Mouse (Mus musculus) forebrain, embryonic 15.5 days (tissue): Measurements from ENCODE around the gene Crhr1. TPM values are rescaled to one million over a fixed set of nuclear protein-coding genes. Genes with fewer than 3 reads are reported as not detected.

ENCODE experiments used
- ATAC-seq: fragments of 200-750 bp; cut with Nextera tagmentation; replicated peaks from 2 replicates; pipeline ENCODE4 v1.8.0; 2017; ENCODE audit warnings: mild to moderate bottlenecking, moderate TSS enrichment, moderate library complexity
- H3K27ac ChIP-seq: fragments of 300-500 bp; sonication (generic); replicated peaks from 2 replicates; pipeline ENCODE4 v1.5.1; 2015; ENCODE audit warnings: mild to moderate bottlenecking, inconsistent platforms
- H3K27me3 ChIP-seq: fragments of 300-500 bp; sonication (generic); 2 replicates; pipeline ENCODE4 v1.6.1; 2015; ENCODE audit warnings: inconsistent platforms
- H3K36me3 ChIP-seq: fragments of 300-500 bp; sonication (generic); 2 replicates; pipeline ENCODE4 v1.6.1; 2015; ENCODE audit warnings: mild to moderate bottlenecking, inconsistent platforms
- H3K4me1 ChIP-seq: fragments of 300-500 bp; sonication (generic); 2 replicates; pipeline ENCODE4 v1.6.1; 2015; ENCODE audit warnings: inconsistent platforms
- H3K4me2 ChIP-seq: fragments of 300-500 bp; sonication (generic); replicated peaks from 2 replicates; pipeline ENCODE4 v1.6.1; 2015; ENCODE audit warnings: mild to moderate bottlenecking, inconsistent platforms
- H3K4me3 ChIP-seq: fragments of 300-500 bp; sonication (generic); 2 replicates; pipeline ENCODE4 v1.5.1; 2015; ENCODE audit warnings: mild to moderate bottlenecking, inconsistent platforms
- H3K9ac ChIP-seq: fragments of 300-500 bp; sonication (generic); replicated peaks from 2 replicates; pipeline ENCODE4 v1.6.1; 2015; ENCODE audit warnings: mild to moderate bottlenecking, inconsistent platforms
- H3K9me3 ChIP-seq: fragments of 300-500 bp; sonication (generic); 2 replicates; pipeline ENCODE4 v1.6.1; 2016; ENCODE audit warnings: inconsistent platforms
- WGBS: fragments of 180-500 bp; shearing (Covaris S2); methylation state at CpG from one replicate; pipeline ENCODE4 v1.1.7; 2015; ENCODE audit warnings: mixed read lengths; 5-methylcytosine and 5-hydroxymethylcytosine counted together
- polyA plus RNA-seq: library from polyadenylated mRNA; unstranded; fragments of >200 nt; fragmentation: Nextera tagmentation; extraction: Ambion mirVana; gene quantifications from 2 replicates; pipeline ENCODE4 v1.2.1, GENCODE M21; 2015

The Crhr1 gene
- polyA plus RNA-seq, 1 experiment from 2014 or later, result 4.2 TPM

DNA sequence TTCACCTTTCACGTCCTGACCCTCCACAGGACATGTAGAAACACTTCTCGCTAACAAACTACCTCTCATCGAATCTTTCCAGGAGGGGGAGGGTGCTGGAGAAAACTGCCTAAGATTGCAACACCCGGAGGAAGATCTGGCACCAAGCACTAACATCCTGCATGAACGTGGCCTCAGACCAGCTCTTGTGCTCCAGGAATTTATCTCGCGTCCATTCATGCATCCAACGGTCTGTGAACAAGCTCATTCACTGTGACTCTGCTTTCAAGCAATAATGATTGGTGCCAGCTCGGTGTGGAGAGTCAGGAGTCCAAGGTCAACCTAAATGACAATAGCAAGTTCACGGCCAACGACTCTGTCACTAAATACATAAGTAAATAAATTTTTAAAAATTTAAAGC lies 20.8 kb upstream of the Crhr1 start:
- 63% methylated on average over 11 of the region's 11 CpGs for WGBS

DNA sequence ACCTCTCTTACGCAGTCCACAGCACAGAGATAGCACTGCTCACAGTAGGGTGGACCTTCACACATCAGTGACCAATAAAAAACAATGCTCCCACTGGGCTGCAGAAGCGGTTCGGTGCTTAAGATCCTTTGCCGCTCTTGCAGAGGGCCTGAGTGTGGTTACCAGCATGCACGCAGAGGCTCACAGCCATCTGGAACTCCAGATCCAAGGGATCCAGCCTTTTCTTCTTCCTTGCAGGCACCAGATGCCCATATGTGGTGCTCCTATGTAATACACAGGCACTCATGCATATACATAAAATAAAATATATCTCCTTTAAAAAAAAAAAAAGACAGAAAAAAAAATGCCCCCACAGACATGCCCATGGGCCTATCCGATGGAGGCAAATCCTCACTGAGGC lies 19.0 kb upstream of the Crhr1 start:
- 38% methylated on average over 6 of the region's 6 CpGs for WGBS

More for the DNA sequence above, 20.8 kb upstream of the Crhr1 start:
- no peak overlapping the region for H3K4me2 ChIP-seq
- H3K9me3 ChIP-seq, result no peaks in the 10 kb centered on the region
- ATAC-seq, result no peak
- H3K9ac ChIP-seq, result no peak overlapping the region
- no peak overlapping the region for H3K27ac ChIP-seq
- H3K4me3 ChIP-seq, result no peak overlapping the region
- no peaks in the 10 kb centered on the region for H3K27me3 ChIP-seq
- no peaks in the 10 kb centered on the region for H3K36me3 ChIP-seq
- H3K4me1 ChIP-seq, result peaks cover 21% of the 10 kb centered on the region

DNA sequence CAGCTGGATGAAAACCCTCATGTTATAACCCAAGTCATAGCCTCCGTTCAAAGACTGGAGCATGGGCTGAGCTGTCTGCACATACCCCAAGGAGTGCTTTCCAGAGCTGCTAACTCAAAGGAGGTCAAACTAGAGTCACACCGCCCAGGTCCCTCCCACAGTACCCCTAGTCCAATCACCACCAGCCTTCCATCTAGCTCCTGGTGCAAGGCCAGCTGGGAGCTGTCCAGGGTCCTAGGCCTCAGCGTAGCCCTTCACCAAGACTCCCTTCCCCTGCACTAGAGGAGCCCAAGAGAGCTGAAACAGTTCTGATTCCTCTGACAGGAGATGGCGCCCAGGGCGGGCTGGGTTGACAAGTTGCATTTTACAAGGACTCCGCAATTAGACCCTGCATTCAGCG lies 18.0 kb upstream of the Crhr1 start:
- Histone ChIP-seq H3K27ac (no peak overlapping the region), H3K9ac (no peak overlapping the region), H3K9me3 (no peaks in the 10 kb centered on the region), H3K4me3 (no peak overlapping the region), H3K27me3 (no peaks in the 10 kb centered on the region), H3K36me3 (no peaks in the 10 kb centered on the region), H3K4me2 (no peak overlapping the region), H3K4me1 (0 out of 2 replicates have a peak, but pooled peaks cover 11% of the 10 kb centered on the region)
- WGBS, result 4% methylated on average over 7 of the region's 7 CpGs
- peak; percentile 46 for ATAC-seq

More for the DNA sequence above, 19.0 kb upstream of the Crhr1 start:
- Histone ChIP-seq H3K27me3 (no peaks in the 10 kb centered on the region), H3K4me3 (no peak overlapping the region), H3K36me3 (no peaks in the 10 kb centered on the region), H3K27ac (no peak overlapping the region), H3K4me1 (0 out of 2 replicates have a peak, but pooled peaks cover 11% of the 10 kb centered on the region), H3K4me2 (no peak overlapping the region), H3K9me3 (no peaks in the 10 kb centered on the region), H3K9ac (no peak overlapping the region)
- no peak for ATAC-seq

DNA sequence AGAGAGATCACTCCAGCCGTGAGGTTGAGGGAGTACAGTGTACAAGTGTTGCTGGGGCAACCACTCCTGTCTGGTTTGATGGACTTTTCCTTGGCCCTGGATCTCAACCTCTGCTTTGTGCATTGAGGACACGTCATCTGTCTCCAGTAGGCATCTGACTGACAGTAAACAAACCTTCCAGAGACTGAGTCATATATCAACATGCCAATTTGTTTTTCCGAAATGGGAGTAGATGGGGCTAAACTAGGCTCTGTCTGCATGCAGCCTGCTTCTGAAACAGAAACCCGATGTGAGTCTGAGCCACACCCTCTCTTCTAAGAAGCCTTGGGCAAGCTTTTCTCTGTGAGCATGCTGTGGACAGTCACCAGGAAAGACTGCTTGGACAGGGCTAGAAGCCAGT lies 14.3 kb upstream of the Crhr1 start:
- no peak overlapping the region for H3K4me3 ChIP-seq
- H3K4me2 ChIP-seq, result no peak overlapping the region
- no peak for ATAC-seq
- H3K27ac ChIP-seq, result no peak overlapping the region
- no peaks in the 10 kb centered on the region for H3K27me3 ChIP-seq
- no peaks in the 10 kb centered on the region for H3K9me3 ChIP-seq
- 58% methylated on average over 4 of the region's 4 CpGs for WGBS
- H3K4me1 ChIP-seq, result 0 out of 2 replicates have a peak, but pooled peaks cover 11% of the 10 kb centered on the region
- H3K36me3 ChIP-seq, result no peaks in the 10 kb centered on the region
- H3K9ac ChIP-seq, result no peak overlapping the region

DNA sequence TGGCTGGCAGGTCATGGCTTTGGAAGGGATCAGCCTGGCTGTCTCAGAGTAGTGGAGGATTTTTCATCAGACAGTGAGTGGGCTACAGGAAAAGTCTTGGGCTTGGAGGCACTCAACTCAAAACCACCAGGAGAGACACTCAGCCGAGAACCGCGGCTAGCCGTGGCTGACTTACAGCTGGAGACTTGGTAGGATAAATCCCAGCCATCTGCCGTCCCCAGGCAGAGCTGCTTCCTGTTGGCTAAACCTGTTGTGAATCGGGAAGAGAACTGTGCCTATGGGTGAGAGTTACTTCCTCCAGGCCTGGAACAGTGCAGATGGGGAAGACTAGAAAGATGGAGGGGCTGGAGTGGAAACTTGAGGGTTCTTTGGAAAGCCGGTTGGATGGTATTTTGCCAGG lies 9.7 kb upstream of the Crhr1 start:
- no peak overlapping the region for H3K9ac ChIP-seq
- no peak overlapping the region for H3K4me3 ChIP-seq
- 75% methylated on average over 7 of the region's 7 CpGs for WGBS
- no peak overlapping the region for H3K4me2 ChIP-seq
- no peaks in the 10 kb centered on the region for H3K27me3 ChIP-seq
- no peaks in the 10 kb centered on the region for H3K36me3 ChIP-seq
- no peaks in the 10 kb centered on the region for H3K9me3 ChIP-seq
- H3K27ac ChIP-seq, result no peak overlapping the region
- H3K4me1 ChIP-seq, result peaks cover 6% of the 10 kb centered on the region; the same call in 1 of the 2 replicates
- no peak for ATAC-seq

DNA sequence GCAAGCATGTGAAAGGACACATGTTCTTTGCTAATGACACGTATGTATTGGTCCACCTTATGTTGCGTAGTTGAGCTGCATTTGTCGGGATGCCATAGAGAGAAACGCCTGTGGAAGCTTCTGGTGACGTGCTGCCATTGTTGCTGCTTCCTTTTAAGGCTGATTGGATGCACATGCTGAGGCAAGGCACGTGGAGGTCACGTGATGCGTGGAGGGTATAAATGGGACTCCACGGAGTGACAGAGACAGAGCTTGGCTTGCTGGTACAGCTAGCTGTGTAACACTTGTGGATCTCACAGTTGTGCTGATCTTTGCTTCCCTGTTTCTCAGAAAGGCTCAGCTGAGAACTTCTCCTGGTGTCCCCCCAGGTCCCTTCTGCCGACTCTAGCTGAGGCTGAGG lies 9.2 kb upstream of the Crhr1 start:
- no peaks in the 10 kb centered on the region for H3K9me3 ChIP-seq
- 81% methylated on average over 10 of the region's 10 CpGs for WGBS
- no peaks in the 10 kb centered on the region for H3K36me3 ChIP-seq
- H3K27ac ChIP-seq, result no peak overlapping the region
- no peak overlapping the region for H3K9ac ChIP-seq
- H3K4me1 ChIP-seq, result peaks cover 6% of the 10 kb centered on the region; the same call in 1 of the 2 replicates
- H3K4me3 ChIP-seq, result no peak overlapping the region
- H3K27me3 ChIP-seq, result no peaks in the 10 kb centered on the region
- ATAC-seq, result no peak
- H3K4me2 ChIP-seq, result no peak overlapping the region

DNA sequence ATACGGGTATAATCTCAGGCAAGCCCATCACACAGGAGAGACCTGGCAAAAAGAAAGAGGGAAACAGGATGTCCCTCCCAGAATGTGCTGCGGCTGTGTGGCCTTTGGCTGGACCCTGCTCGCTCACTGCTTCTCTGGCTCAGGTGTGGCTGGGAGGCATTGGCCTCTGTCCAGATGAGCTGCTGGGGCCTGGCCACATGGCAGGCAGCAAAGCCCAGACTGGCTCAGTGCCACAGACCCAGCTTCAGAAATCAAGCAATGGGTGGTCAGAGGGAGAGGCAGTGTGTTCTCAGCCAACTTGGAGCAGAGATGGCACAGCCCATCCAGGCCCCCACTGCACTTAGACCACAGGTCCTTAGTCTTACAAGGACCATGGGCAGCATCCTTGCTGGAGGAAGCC lies 8.1 kb upstream of the Crhr1 start:
- Histone ChIP-seq H3K4me3 (no peak overlapping the region), H3K27ac (no peak overlapping the region), H3K9ac (no peak overlapping the region), H3K4me2 (no peak overlapping the region), H3K27me3 (no peaks in the 10 kb centered on the region), H3K4me1 (peaks cover 6% of the 10 kb centered on the region; the same call in 1 of the 2 replicates), H3K36me3 (no peaks in the 10 kb centered on the region), H3K9me3 (no peaks in the 10 kb centered on the region)
- WGBS, result 56% methylated on average over 3 of the region's 3 CpGs
- no peak for ATAC-seq

DNA sequence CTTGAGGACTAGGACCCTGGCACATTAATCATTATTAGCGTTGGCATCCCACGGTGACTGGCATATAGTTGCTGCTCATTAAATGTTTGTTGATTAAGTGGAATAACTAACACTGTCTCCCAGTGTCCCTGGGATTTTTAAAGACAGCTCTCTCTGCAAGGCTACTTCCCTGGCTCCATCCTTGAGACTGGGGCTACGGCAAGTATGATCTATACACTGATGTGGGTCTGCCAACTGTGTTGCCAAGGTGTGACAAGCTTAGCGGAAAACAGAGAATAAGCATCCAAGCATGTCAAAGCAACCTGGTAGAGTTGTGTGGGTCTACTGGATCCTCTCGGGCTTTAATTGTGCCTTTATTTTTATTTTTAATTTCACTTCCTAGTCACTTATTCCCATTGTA lies 3.2 kb upstream of the Crhr1 start:
- 53% methylated on average over 5 of the region's 5 CpGs for WGBS
- H3K9ac ChIP-seq, result no peak overlapping the region
- no peak overlapping the region for H3K4me3 ChIP-seq
- H3K4me2 ChIP-seq, result no peak overlapping the region
- no peak overlapping the region for H3K27ac ChIP-seq
- H3K36me3 ChIP-seq, result no peaks in the 10 kb centered on the region
- no peaks in the 10 kb centered on the region for H3K9me3 ChIP-seq
- no peak for ATAC-seq
- H3K27me3 ChIP-seq, result peaks cover 39% of the 10 kb centered on the region
- peaks cover 28% of the 10 kb centered on the region for H3K4me1 ChIP-seq

DNA sequence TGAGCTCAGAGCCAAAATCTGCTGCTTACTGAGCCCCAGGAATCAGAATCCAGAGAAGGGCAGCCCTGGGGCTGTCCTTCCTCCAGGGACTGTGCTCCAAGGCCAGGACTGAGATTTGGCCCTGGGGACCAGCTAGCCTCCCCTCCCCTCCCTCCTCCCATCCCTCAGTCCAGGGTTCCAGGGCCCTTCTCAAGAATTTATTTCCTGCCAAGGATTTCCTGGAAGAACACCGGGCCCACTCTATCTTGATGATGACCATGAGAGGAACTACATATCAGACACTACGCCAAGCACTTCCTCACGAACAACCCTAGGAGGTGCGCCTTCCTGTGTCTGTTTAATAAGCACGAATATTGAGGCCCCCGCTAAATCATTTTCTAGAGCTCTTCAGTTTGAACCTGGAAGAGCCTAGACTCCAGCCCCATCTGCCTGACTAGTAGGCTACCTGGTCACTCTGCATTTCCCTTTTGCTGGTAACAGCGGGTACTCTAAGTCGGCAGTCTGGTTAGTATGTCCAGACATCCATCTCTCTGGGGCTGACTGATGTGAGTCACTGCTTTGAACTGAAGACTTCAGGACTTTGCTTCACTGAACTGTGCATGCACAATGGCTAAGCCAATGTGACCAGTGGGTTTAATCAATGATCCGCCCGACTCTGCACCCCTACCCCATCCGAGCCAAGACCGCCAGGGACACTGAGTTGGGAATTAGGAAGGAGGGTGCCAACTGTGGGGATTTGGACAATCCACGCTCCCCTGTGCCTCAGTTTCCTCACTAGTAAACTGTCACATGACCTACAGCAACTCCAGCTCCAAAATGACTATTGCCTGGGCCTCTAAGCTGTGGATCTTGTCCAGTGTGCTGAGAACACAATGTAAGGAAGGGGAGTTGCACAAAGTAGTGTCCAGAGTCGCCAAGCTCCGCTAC lies 1.7 kb upstream of the Crhr1 start:
- H3K36me3 ChIP-seq, result no peaks in the 10 kb centered on the region
- 0 out of 2 replicates have a peak overlapping the region, but pooled peaks have one; percentile 98 for H3K4me2 ChIP-seq
- H3K27ac ChIP-seq, result no peak overlapping the region
- H3K9ac ChIP-seq, result no peak overlapping the region
- H3K4me3 ChIP-seq, result no peak overlapping the region
- 76% methylated on average over 15 of the region's 15 CpGs for WGBS
- H3K27me3 ChIP-seq, result peaks cover 53% of the 10 kb centered on the region
- ATAC-seq, result no peak
- H3K4me1 ChIP-seq, result peaks cover 23% of the 10 kb centered on the region
- no peaks in the 10 kb centered on the region for H3K9me3 ChIP-seq

DNA sequence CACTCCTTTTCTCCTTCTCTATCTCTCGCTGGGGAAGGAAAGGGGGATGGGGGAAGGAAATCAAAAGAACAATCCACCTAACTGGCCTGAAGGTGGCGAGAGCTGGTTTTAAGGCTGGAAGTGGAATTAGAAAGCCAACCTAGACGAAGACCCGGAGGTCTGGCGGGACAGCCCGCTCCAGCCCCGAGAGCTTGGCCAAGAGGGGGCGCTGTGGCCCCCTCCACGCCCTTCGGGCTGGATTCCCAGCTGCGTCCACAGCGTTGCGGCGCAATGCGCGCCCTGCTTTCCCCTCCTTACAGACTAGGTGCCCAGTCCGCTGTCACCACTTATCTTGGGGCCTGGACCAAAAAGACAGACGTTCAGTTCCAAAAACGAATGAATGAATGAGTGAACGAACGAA lies 899 bp upstream of the Crhr1 start:
- Histone ChIP-seq H3K9me3 (no peaks in the 10 kb centered on the region), H3K4me1 (peaks cover 23% of the 10 kb centered on the region), H3K4me2 (peak overlapping the region; percentile 98), H3K9ac (peak overlapping the region; percentile 76), H3K27me3 (peaks cover 58% of the 10 kb centered on the region), H3K36me3 (no peaks in the 10 kb centered on the region), H3K27ac (no peak overlapping the region), H3K4me3 (peak overlapping the region; percentile 77)
- 2% methylated on average over 21 of the region's 21 CpGs for WGBS
- peak; percentile 24; the same call in 1 of the 2 replicates for ATAC-seq

DNA sequence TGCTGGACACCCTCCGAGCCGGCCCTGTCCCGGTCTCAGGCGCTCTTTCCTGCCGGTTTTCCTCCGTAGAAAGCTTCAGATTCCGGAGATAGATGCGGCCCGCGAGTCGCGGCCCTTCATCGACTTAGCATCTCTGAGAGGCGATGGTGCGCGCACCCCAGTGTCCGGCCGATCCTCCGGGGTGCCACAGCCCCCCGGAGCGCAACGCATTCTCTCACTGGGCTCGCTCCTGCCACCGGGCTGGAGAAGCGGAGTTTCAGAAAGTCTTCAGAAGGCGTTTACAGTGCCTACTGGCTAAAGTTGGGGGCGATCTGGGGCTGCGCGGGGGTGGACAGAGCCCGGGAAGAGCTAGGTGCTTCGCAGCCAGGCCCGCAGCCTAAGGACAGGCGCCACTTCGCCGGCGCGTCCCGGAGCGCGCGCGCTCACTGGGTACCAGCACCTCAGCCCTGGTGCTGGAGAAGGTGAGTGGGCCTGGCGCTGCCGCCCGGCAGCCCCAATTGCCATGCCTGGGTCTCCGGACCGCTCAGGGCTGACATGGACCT lies 858 bp downstream of the Crhr1 start:
- H3K9ac ChIP-seq, result peak overlapping the region; percentile 76
- peak overlapping the region; percentile 77 for H3K4me3 ChIP-seq
- peak overlapping the region; percentile 98 for H3K4me2 ChIP-seq
- H3K9me3 ChIP-seq, result no peaks in the 10 kb centered on the region
- under 1% methylated on average over 47 of the region's 47 CpGs for WGBS
- H3K4me1 ChIP-seq, result peaks cover 23% of the 10 kb centered on the region
- H3K27me3 ChIP-seq, result peaks cover 59% of the 10 kb centered on the region
- 0 out of 2 replicates have a peak, but pooled peaks have one; percentile 4 for ATAC-seq
- no peaks in the 10 kb centered on the region for H3K36me3 ChIP-seq
- no peak overlapping the region for H3K27ac ChIP-seq

DNA sequence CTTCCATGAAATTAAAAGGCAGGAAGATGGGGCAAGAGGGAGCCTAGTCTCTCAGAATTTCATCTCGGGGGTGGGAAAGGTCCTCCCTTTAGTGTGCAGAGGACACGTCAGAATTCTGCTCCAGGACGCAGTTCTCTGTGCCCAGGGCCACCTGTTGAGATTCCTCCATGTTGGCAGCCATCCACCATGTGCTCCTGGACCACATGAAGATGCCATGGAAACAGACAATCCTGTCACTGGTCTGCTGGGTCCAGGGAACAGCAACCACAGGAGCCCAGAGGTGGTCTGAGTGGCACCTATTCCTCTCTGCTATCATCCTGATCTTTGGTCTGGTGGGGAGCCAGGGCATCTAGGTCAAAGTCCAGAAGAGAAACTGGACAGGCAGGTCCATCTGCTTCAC lies 6.3 kb downstream of the Crhr1 start:
- Histone ChIP-seq H3K27me3 (peaks cover 25% of the 10 kb centered on the region), H3K4me2 (no peak overlapping the region), H3K4me3 (no peak overlapping the region), H3K9me3 (no peaks in the 10 kb centered on the region), H3K4me1 (peaks cover under 1% of the 10 kb centered on the region; the same call in 1 of the 2 replicates), H3K36me3 (no peaks in the 10 kb centered on the region), H3K9ac (no peak overlapping the region), H3K27ac (no peak overlapping the region)
- no peak for ATAC-seq
- 71% methylated on average over 3 of the region's 3 CpGs for WGBS
